Mouse (Mus musculus): ENCODE measurements around the gene Psmg4. TPM values are rescaled to one million over a fixed set of nuclear protein-coding genes. Genes with fewer than 3 reads are reported as not detected.

The Psmg4 gene
- total RNA-seq, 2 experiments from 2014 or later = 25.1 TPM

- DNase-seq = no peak
Measured at GRCm38 (mm10) chr13:34205216-34205615, 42.5 kb downstream of the Psmg4 start.

GRCm38 (mm10) chr13:34207714-34208470 lies 45.1 kb downstream of the Psmg4 start:
- no peak for DNase-seq

GRCm38 (mm10) chr13:34211261-34211775 lies 48.6 kb downstream of the Psmg4 start:
- DNase-seq = no peak

- DNase-seq = no peak
Measured at GRCm38 (mm10) chr13:34212735-34213212, 50.0 kb downstream of the Psmg4 start.

- DNase-seq = no peak
Measured at GRCm38 (mm10) chr13:34214855-34215254, 52.1 kb downstream of the Psmg4 start.

- DNase-seq = no peak
Measured at GRCm38 (mm10) chr13:34218776-34219175, 56.0 kb downstream of the Psmg4 start.

- no peak for DNase-seq
Measured at GRCm38 (mm10) chr13:34219728-34220127, 57.0 kb downstream of the Psmg4 start.

- no peak for DNase-seq
Measured at GRCm38 (mm10) chr13:34222985-34223384, 60.2 kb downstream of the Psmg4 start.

GRCm38 (mm10) chr13:34226940-34227339 lies 64.2 kb downstream of the Psmg4 start:
- DNase-seq = no peak

Other genes with a start within 250 kb of the Psmg4 start
- gene Nqo2, start 198.3 kb upstream of the Psmg4 start, total RNA-seq (2021) = 1 to 10 TPM; 6.2 to 7.8 TPM
- gene Ripk1, start 160.6 kb upstream of the Psmg4 start, total RNA-seq (2021) = 1 to 10 TPM; 6.0 to 7.6 TPM
- 10 to 100 TPM; 38.1 to 43.4 TPM for gene Serpinb6a, start 160.2 kb upstream of the Psmg4 start, total RNA-seq (2021)
- 10 to 100 TPM; 48.7 to 55.0 TPM for gene Bphl, start 125.4 kb upstream of the Psmg4 start, total RNA-seq (2021)
- 1,000 to 10,000 TPM; 1,112 to 1,144 TPM for gene Tubb2a, start 85.0 kb upstream of the Psmg4 start, total RNA-seq (2021)
- gene Tubb2b, start 32.5 kb upstream of the Psmg4 start, total RNA-seq (2021) = 100 to 1,000 TPM; 255 to 264 TPM
- 10 to 100 TPM; 36.0 to 36.5 TPM for gene Slc22a23, start 182.2 kb downstream of the Psmg4 start, total RNA-seq (2021)

Measured in layer of hippocampus, postnatal 36 days (tissue).